ENCODE assay signal across 9 mouse cellular contexts in the genomic region with DNA sequence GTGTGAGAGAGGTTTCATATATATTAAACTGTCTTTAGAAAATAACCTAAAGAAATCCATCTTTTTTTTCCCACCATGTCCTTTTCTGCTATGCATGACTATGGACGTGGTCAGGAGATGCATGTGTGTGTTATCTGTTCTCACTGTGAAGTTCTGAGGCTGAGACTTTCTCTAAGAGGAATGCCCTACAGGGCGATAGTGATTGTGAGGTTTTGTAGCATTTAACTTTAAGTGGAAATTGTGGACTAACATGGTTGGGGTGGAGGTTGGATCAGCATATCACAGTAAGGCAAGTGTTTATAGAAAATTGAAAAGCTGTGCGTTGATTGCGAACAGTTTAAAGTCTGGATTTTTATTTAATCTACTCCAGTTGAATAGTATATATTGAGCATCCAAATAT. TPM values are rescaled to one million over a fixed set of nuclear protein-coding genes. Genes with fewer than 3 reads are reported as not detected.
DNase-seq lines count a peak whose midpoint lies in the region; ATAC-seq lines count a peak whose summit lies in the region.
"Had no signal": no experiment of that assay in that cellular context is flagged by ENCODE, and none has a peak within 500 bp of the region (broad histone marks: within the 10 kb centered on the region; RNA-seq: fewer than 3 reads in every experiment).

No protein-coding gene starts in this region.

- peak overlapping the region; percentile 49 for H3K9ac ChIP-seq in heart, embryonic 14.5 days (ENCODE audit: low read length)
- no peak overlapping the region for H3K9ac ChIP-seq in hindbrain, embryonic 11.5 days (ENCODE audit: low read depth, low read length)
- H3K9ac ChIP-seq in midbrain, embryonic 12.5 days (replicated peaks), result no peak overlapping the region

- intact Hi-C loops in left cerebral cortex, postnatal 10 days (cut with DNase I), result no loop called here

- no peak for DNase-seq in heart, postnatal 4 days
- no peak for DNase-seq in embryonic facial prominence, embryonic 10.5 days (ENCODE audit: low spot score)
- DNase-seq in hindbrain, embryonic 11.5 days (ENCODE audit: low spot score), result peak; percentile 17
- no peak for DNase-seq in frontal cortex, postnatal 10 days (ENCODE audit: low spot score in 2 of 2)
- DNase-seq in left cerebral cortex, postnatal 10 days (ENCODE audit: extremely low spot score in 1 of 2, low spot score in 2 of 2), result no peak
- no peak for DNase-seq in c-Kit-positive CD71-positive TER-119-positive erythroid progenitor cells, embryonic 14.5 days (ENCODE audit: low spot score)
- DNase-seq: cerebellum, postnatal 36 days had no signal

- no peak for ATAC-seq in heart, embryonic 14.5 days (ENCODE audit: insufficient number of reproducible peaks, insufficient read depth, low FRiP score, low read depth)
- ATAC-seq in hindbrain, embryonic 11.5 days (ENCODE audit: low FRiP score), result peak; percentile 1; the same call in 1 of the 2 replicates
- ATAC-seq in midbrain, embryonic 12.5 days (ENCODE audit: low FRiP score, low read depth), result peak; percentile 0; the same call in 1 of the 2 replicates

- no peaks in the 10 kb centered on the region for H3K36me3 ChIP-seq in heart, embryonic 14.5 days (ENCODE audit: control insufficient read depth, insufficient read depth, low read length)
- no peaks in the 10 kb centered on the region for H3K36me3 ChIP-seq in embryonic facial prominence, embryonic 10.5 days (replicated peaks)
- H3K36me3 ChIP-seq in hindbrain, embryonic 11.5 days (ENCODE audit: control insufficient read depth, insufficient read depth, low read length), result no peaks in the 10 kb centered on the region
- H3K36me3 ChIP-seq in midbrain, embryonic 12.5 days, result no peaks in the 10 kb centered on the region

- H3K4me2 ChIP-seq in heart, embryonic 14.5 days (ENCODE audit: low read length), result peak overlapping the region; percentile 76
- no peak overlapping the region for H3K4me2 ChIP-seq in hindbrain, embryonic 11.5 days (replicated peaks; ENCODE audit: low read depth, low read length)
- peak overlapping the region; percentile 86 for H3K4me2 ChIP-seq in midbrain, embryonic 12.5 days (replicated peaks)

- no peaks in the 10 kb centered on the region for H3K9me3 ChIP-seq in heart, embryonic 14.5 days (ENCODE audit: control insufficient read depth, low read length)
- no peaks in the 10 kb centered on the region for H3K9me3 ChIP-seq in embryonic facial prominence, embryonic 10.5 days
- H3K9me3 ChIP-seq in hindbrain, embryonic 11.5 days (ENCODE audit: control insufficient read depth, low read length), result no peaks in the 10 kb centered on the region
- H3K9me3 ChIP-seq in midbrain, embryonic 12.5 days, result no peaks in the 10 kb centered on the region

- 32% methylated on average over 4 of the region's 4 CpGs for WGBS in heart, embryonic 14.5 days
- 22% methylated on average over 4 of the region's 4 CpGs for WGBS in embryonic facial prominence, embryonic 10.5 days
- 33% methylated on average over 4 of the region's 4 CpGs for WGBS in hindbrain, embryonic 11.5 days
- 31% methylated on average over 4 of the region's 4 CpGs for WGBS in midbrain, embryonic 12.5 days

- H3K4me1 ChIP-seq in heart, embryonic 14.5 days (ENCODE audit: control insufficient read depth in 2 of 2, insufficient read depth in 2 of 2, low read length in 2 of 2), result peaks cover 0 to 14% of the 10 kb centered on the region in 2 experiments; a peak in 3 of 4 replicates
- H3K4me1 ChIP-seq in embryonic facial prominence, embryonic 10.5 days, result peaks cover 51% of the 10 kb centered on the region
- H3K4me1 ChIP-seq in hindbrain, embryonic 11.5 days (replicated peaks; ENCODE audit: control insufficient read depth, insufficient read depth, low read length), result peaks cover 10% of the 10 kb centered on the region
- peaks cover 24% of the 10 kb centered on the region for H3K4me1 ChIP-seq in midbrain, embryonic 12.5 days

- H3K27ac ChIP-seq in heart, embryonic 14.5 days (replicated peaks in 1 of 2; ENCODE audit: control insufficient read depth in 1 of 2, insufficient read depth in 1 of 2, low read depth in 2 of 2, low read length in 2 of 2), result peak overlapping the region; percentile 59 to 96; a peak in 3 of 4 replicates
- no peak overlapping the region for H3K27ac ChIP-seq in embryonic facial prominence, embryonic 10.5 days (replicated peaks)
- H3K27ac ChIP-seq in hindbrain, embryonic 11.5 days (ENCODE audit: low read depth, low read length), result no peak overlapping the region
- no peak overlapping the region for H3K27ac ChIP-seq in midbrain, embryonic 12.5 days (replicated peaks)

- no peaks in the 10 kb centered on the region for H3K27me3 ChIP-seq in heart, embryonic 14.5 days (ENCODE audit: control insufficient read depth, insufficient read depth, low read length)
- peaks cover 25% of the 10 kb centered on the region for H3K27me3 ChIP-seq in embryonic facial prominence, embryonic 10.5 days (replicated peaks; ENCODE audit: low read depth, poor library complexity, severe bottlenecking)
- peaks cover 11% of the 10 kb centered on the region for H3K27me3 ChIP-seq in hindbrain, embryonic 11.5 days (ENCODE audit: control insufficient read depth, insufficient read depth, low read length)
- peaks cover 34% of the 10 kb centered on the region for H3K27me3 ChIP-seq in midbrain, embryonic 12.5 days

- H3K4me3 ChIP-seq in heart, embryonic 14.5 days (ENCODE audit: control insufficient read depth in 1 of 2, insufficient read depth in 1 of 2, low read depth in 1 of 2, low read length in 2 of 2), result peak overlapping the region; percentile 18 to 81; a peak in 3 of 4 replicates
- H3K4me3 ChIP-seq in embryonic facial prominence, embryonic 10.5 days, result peak overlapping the region; percentile 72
- H3K4me3 ChIP-seq in hindbrain, embryonic 11.5 days (ENCODE audit: low read depth, low read length), result no peak overlapping the region
- H3K4me3 ChIP-seq in midbrain, embryonic 12.5 days, result peak overlapping the region; percentile 50; the same call in 1 of the 2 replicates

RNA-seq across cellular contexts. Expression of gene Prkg1, which starts 0.6 kb away (rescaled TPM):
- 8.0 and 9.6 TPM in 2 replicates for polyA plus RNA-seq in heart, embryonic 14.5 days (2014; fragmentation: Nextera tagmentation; extraction: Ambion mirVana)
- total RNA-seq in heart, postnatal 4 days (2021), result 10 to 100 TPM; 22.5 to 23.9 TPM
- 4.8 and 6.2 TPM in 2 replicates for polyA plus RNA-seq in embryonic facial prominence, embryonic 10.5 days (2016; fragmentation: Nextera tagmentation; extraction: Ambion mirVana)
- 6.3 and 8.6 TPM in 2 replicates for polyA plus RNA-seq in hindbrain, embryonic 11.5 days (2014; fragmentation: Nextera tagmentation; extraction: Ambion mirVana)
- polyA plus RNA-seq in midbrain, embryonic 12.5 days (2016; fragmentation: Nextera tagmentation; extraction: Ambion mirVana), result 6.4 and 8.7 TPM in 2 replicates
- 10 to 100 TPM; 15.6 to 16.9 TPM for total RNA-seq in left cerebral cortex, postnatal 10 days (2021)

Comparison
In these comparisons a context has a peak if more than half of its experiments do, and no peak if none do; other contexts are left out.
1. H3K27ac ChIP-seq: peak in heart, embryonic 14.5 days (2 of 2); none in embryonic facial prominence, embryonic 10.5 days (single experiment), hindbrain, embryonic 11.5 days (single experiment) and midbrain, embryonic 12.5 days (single experiment).